Mouse (Mus musculus) right cerebral cortex, postnatal 10 days (tissue): ENCODE measurements at regions not wholly inside any gene's neighbourhood (a gene's known extent, or its start where the extent isn't known, plus 50 kb on each side); places are given as distances from the start of the nearest gene placed in this dataset.

ENCODE experiments used
- DNase-seq, 2 experiments: peaks; one replicate each; pipeline ENCODE4 v3.0.0; 2021; ENCODE audit warnings: low spot score in 2 of 2

GRCm38 (mm10) chr13:115257345-115257744 lies 155.6 kb upstream of the Itga1 start:
- no peak for DNase-seq

GRCm38 (mm10) chr13:115252541-115252940 lies 150.8 kb upstream of the Itga1 start:
- DNase-seq, result no peak

GRCm38 (mm10) chr13:115231981-115232380 lies 130.2 kb upstream of the Itga1 start:
- DNase-seq, result no peak

- peak; percentile 58 to 68 for DNase-seq
Measured at GRCm38 (mm10) chr13:115230494-115230893, 128.7 kb upstream of the Itga1 start.

GRCm38 (mm10) chr13:115226824-115227223 lies 125.1 kb upstream of the Itga1 start:
- DNase-seq, result no peak

GRCm38 (mm10) chr13:115219701-115220100 lies 117.9 kb upstream of the Itga1 start:
- DNase-seq, result no peak

- no peak for DNase-seq
Measured at GRCm38 (mm10) chr13:115211285-115211684, 109.5 kb upstream of the Itga1 start.

GRCm38 (mm10) chr13:115210643-115211208 lies 109.0 kb upstream of the Itga1 start:
- peak; percentile 34 to 43 for DNase-seq

- DNase-seq, result no peak
Measured at GRCm38 (mm10) chr13:115209402-115210192, 107.8 kb upstream of the Itga1 start.

- DNase-seq, result no peak
Measured at GRCm38 (mm10) chr13:115206723-115207122, 105.0 kb upstream of the Itga1 start.

GRCm38 (mm10) chr13:115199166-115199565 lies 97.4 kb upstream of the Itga1 start:
- no peak for DNase-seq

GRCm38 (mm10) chr13:115188066-115188465 lies 86.3 kb upstream of the Itga1 start:
- DNase-seq, result no peak

- no peak for DNase-seq
Measured at GRCm38 (mm10) chr13:115187356-115187755, 85.6 kb upstream of the Itga1 start.

GRCm38 (mm10) chr13:115182211-115182870 lies 80.6 kb upstream of the Itga1 start:
- no peak for DNase-seq

GRCm38 (mm10) chr13:115178175-115178917 lies 76.6 kb upstream of the Itga1 start:
- DNase-seq, result no peak

GRCm38 (mm10) chr13:115171347-115172062 lies 69.7 kb upstream of the Itga1 start:
- DNase-seq, result no peak

GRCm38 (mm10) chr13:115165981-115166380 lies 64.2 kb upstream of the Itga1 start:
- DNase-seq, result no peak

- no peak for DNase-seq
Measured at GRCm38 (mm10) chr13:115162689-115163413, 61.1 kb upstream of the Itga1 start.

GRCm38 (mm10) chr13:115159386-115159785 lies 57.6 kb upstream of the Itga1 start:
- DNase-seq, result no peak
